Mouse (Mus musculus) limb, embryonic 15.5 days (tissue): ENCODE measurements around the gene Crtam. TPM values are rescaled to one million over a fixed set of nuclear protein-coding genes. Genes with fewer than 3 reads are reported as not detected.

ENCODE experiments used
- ATAC-seq: fragments of 200-750 bp; cut with Nextera tagmentation; 2 replicates; pipeline ENCODE4 v1.8.0; 2017; ENCODE audit warnings: low read depth, moderate TSS enrichment; ENCODE audit not compliant: insufficient number of reproducible peaks, low FRiP score, low TSS enrichment
- H3K27ac ChIP-seq: fragments of 300-500 bp; sonication (generic); 2 replicates; pipeline ENCODE4 v1.5.1; 2015; ENCODE audit warnings: moderate library complexity, mild to moderate bottlenecking, inconsistent platforms
- H3K27me3 ChIP-seq: fragments of 300-500 bp; sonication (generic); 2 replicates; pipeline ENCODE4 v1.6.1; 2015; ENCODE audit warnings: inconsistent platforms
- H3K36me3 ChIP-seq: fragments of 300-500 bp; sonication (generic); 2 replicates; pipeline ENCODE4 v1.6.1; 2015; ENCODE audit warnings: inconsistent platforms
- H3K4me1 ChIP-seq: fragments of 300-500 bp; sonication (generic); 2 replicates; pipeline ENCODE4 v1.6.1; 2015; ENCODE audit warnings: inconsistent platforms
- H3K4me2 ChIP-seq: fragments of 300-500 bp; sonication (generic); 2 replicates; pipeline ENCODE4 v1.6.1; 2015; ENCODE audit warnings: mild to moderate bottlenecking, inconsistent platforms
- H3K4me3 ChIP-seq: fragments of 300-500 bp; sonication (generic); 2 replicates; pipeline ENCODE4 v1.5.1; 2015; ENCODE audit warnings: mild to moderate bottlenecking, inconsistent platforms
- H3K9ac ChIP-seq: fragments of 300-500 bp; sonication (generic); 2 replicates; pipeline ENCODE4 v1.6.1; 2015; ENCODE audit warnings: inconsistent platforms
- H3K9me3 ChIP-seq: fragments of 300-500 bp; sonication (generic); 2 replicates; pipeline ENCODE4 v1.6.1; 2016; ENCODE audit warnings: inconsistent platforms
- WGBS: fragments of 180-500 bp; shearing (Covaris S2); methylation state at CpG from one replicate; pipeline ENCODE4 v1.1.7; 2015; 5-methylcytosine and 5-hydroxymethylcytosine counted together
- polyA plus RNA-seq: library from polyadenylated mRNA; unstranded; fragments of >200 nt; fragmentation: Nextera tagmentation; extraction: Ambion mirVana; gene quantifications from 2 replicates; pipeline ENCODE4 v1.2.1, GENCODE M21; 2015

Crtam gene
- polyA plus RNA-seq, 1 experiment from 2014 or later: 0.24 TPM

DNA sequence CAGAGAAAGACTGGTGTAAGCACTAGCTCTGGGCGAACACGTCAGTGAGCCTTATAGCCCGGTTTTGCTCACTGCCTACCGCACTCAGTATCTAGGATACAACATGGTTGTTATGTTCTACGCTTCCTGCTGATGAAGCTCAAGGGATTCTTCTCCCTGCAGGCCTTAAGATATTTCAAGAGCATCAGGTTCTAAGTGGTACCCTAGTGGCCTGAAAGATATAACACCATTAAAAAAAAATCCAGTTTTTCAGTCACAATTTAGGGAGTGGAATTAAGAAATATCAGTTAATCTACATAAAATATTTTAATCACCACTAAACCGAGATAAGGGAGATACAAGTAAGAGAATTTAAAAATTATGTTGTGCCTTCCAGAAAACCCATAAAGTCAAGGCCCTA is 56.0 kb downstream of the Crtam start:
- no peaks in the 10 kb centered on the region for H3K9me3 ChIP-seq
- no peak overlapping the region for H3K27ac ChIP-seq
- H3K9ac ChIP-seq: no peak overlapping the region
- H3K4me3 ChIP-seq: no peak overlapping the region
- H3K27me3 ChIP-seq: no peaks in the 10 kb centered on the region
- H3K4me1 ChIP-seq: no peaks in the 10 kb centered on the region
- H3K4me2 ChIP-seq: no peak overlapping the region
- no peak for ATAC-seq
- no peaks in the 10 kb centered on the region for H3K36me3 ChIP-seq
- 94% methylated on average over 6 of the region's 6 CpGs for WGBS

DNA sequence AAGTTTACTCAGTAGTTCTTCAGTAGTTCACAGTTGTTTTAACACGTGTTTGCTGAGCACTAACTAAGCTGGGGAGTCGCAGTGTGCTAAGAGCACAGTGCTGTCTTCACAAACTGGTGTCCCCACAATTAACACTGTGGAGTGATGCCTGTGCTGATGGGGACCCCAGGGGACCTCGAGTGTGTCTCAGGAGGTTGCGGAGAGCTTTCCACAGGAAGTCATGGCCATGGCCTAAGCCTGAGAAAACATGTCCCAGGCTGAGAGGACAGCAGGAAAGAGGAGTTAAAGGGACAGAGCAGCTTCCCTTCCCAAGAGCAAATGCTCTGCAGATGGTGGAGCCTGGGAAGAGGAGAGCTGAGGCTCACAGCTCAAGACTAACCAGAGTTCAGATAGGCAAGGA is 57.3 kb downstream of the Crtam start:
- no peaks in the 10 kb centered on the region for H3K27me3 ChIP-seq
- no peak for ATAC-seq
- 57% methylated on average over 4 of the region's 4 CpGs for WGBS
- no peak overlapping the region for H3K27ac ChIP-seq
- H3K4me1 ChIP-seq: no peaks in the 10 kb centered on the region
- H3K9me3 ChIP-seq: no peaks in the 10 kb centered on the region
- H3K4me3 ChIP-seq: no peak overlapping the region
- no peak overlapping the region for H3K4me2 ChIP-seq
- no peak overlapping the region for H3K9ac ChIP-seq
- H3K36me3 ChIP-seq: no peaks in the 10 kb centered on the region

DNA sequence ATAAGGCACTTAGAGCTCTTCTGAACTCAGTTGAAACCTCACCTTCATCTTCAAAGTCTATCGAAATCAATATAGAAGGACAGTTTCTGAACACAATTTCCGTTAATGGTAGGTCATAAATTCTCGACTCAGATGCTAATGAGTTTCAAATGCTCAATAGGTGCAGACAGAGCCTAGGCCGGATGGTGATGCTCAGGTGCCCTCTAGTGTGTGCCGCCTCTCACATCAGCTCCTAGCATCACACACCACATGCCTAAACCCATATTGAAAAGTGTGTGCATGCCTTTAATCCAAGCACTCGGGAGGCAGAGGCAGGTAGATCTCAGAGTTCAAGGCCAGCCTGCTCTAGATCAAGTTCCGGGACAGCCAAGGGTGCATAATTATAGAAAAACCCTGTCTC is 67.0 kb downstream of the Crtam start:
- Histone ChIP-seq H3K9ac (no peak overlapping the region), H3K9me3 (no peaks in the 10 kb centered on the region), H3K4me2 (no peak overlapping the region), H3K4me3 (no peak overlapping the region), H3K27me3 (no peaks in the 10 kb centered on the region), H3K4me1 (no peaks in the 10 kb centered on the region), H3K27ac (no peak overlapping the region), H3K36me3 (no peaks in the 10 kb centered on the region)
- no peak for ATAC-seq
- WGBS: 42% methylated on average over 7 of the region's 7 CpGs

DNA sequence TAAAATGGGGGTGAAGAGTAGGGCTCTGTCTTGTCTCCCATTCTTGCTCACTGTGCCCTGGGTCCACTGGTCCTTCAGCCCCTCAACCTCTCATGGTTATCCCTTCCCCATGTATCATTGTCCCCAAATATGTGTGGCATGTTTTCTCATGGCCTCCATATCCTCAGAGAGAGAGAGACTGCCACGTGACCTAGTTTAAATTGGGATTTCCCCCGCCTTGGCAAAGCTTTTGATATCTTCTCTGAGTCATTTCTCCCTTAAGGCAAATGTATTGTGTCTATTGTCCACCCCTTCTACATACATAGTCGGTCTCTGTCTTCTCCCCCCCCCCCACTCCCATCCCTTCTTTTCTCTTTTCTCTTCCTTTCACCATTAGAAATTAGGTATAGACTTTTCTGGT is 71.1 kb downstream of the Crtam start:
- H3K4me3 ChIP-seq: no peak overlapping the region
- H3K27me3 ChIP-seq: no peaks in the 10 kb centered on the region
- no peak overlapping the region for H3K9ac ChIP-seq
- 70% methylated on average over 3 of the region's 3 CpGs for WGBS
- no peak overlapping the region for H3K4me2 ChIP-seq
- H3K36me3 ChIP-seq: no peaks in the 10 kb centered on the region
- no peaks in the 10 kb centered on the region for H3K4me1 ChIP-seq
- H3K9me3 ChIP-seq: no peaks in the 10 kb centered on the region
- H3K27ac ChIP-seq: no peak overlapping the region
- ATAC-seq: no peak

- H3K27me3 ChIP-seq: no peaks in the 10 kb centered on the region
- no peak overlapping the region for H3K9ac ChIP-seq
- H3K4me2 ChIP-seq: no peak overlapping the region
- H3K4me1 ChIP-seq: no peaks in the 10 kb centered on the region
- H3K4me3 ChIP-seq: no peak overlapping the region
- H3K27ac ChIP-seq: no peak overlapping the region
- 62% methylated on average over 17 of the region's 17 CpGs for WGBS
- no peak for ATAC-seq
- no peaks in the 10 kb centered on the region for H3K9me3 ChIP-seq
- no peaks in the 10 kb centered on the region for H3K36me3 ChIP-seq
These were observed 77.0 kb downstream of the Crtam start for GRCm38 (mm10) chr9:40927351-40927980.

Other genes starting within 250 kb of the Crtam start
- 2,195 and 2,248 TPM in 2 replicates for gene Hspa8, start 203.6 kb downstream of the Crtam start, polyA plus RNA-seq
- not detected in 2 replicates for gene Bsx, start 130.5 kb downstream of the Crtam start, polyA plus RNA-seq
- not detected in 2 replicates for gene Jhy, start 40.5 kb downstream of the Crtam start, polyA plus RNA-seq
- 6.8 and 7.5 TPM in 2 replicates for gene Ubash3b, start 157.1 kb upstream of the Crtam start, polyA plus RNA-seq